Mouse (Mus musculus) kidney, adult 8-10 months (tissue): Measurements from ENCODE around the gene Erbb4.
"Not testable (repeated sequence)": the region's sequence is repeated elsewhere in the genome, so short reads cannot be mapped to it uniquely, and the experiment has no call there.

Experiments used
- DNase-seq, 2 experiments: peaks; one replicate each; pipeline ENCODE4 v3.0.0; 2022

Gene Erbb4

GRCm38 (mm10) chr1:68839352-68839751 lies 268.5 kb downstream of the Erbb4 start:
- no peak for DNase-seq

GRCm38 (mm10) chr1:68834686-68835085 lies 273.2 kb downstream of the Erbb4 start:
- DNase-seq = no peak

- DNase-seq = no peak
Measured at GRCm38 (mm10) chr1:68832101-68832500, 275.8 kb downstream of the Erbb4 start.

GRCm38 (mm10) chr1:68831575-68831974 lies 276.3 kb downstream of the Erbb4 start:
- DNase-seq = no peak

DNA sequence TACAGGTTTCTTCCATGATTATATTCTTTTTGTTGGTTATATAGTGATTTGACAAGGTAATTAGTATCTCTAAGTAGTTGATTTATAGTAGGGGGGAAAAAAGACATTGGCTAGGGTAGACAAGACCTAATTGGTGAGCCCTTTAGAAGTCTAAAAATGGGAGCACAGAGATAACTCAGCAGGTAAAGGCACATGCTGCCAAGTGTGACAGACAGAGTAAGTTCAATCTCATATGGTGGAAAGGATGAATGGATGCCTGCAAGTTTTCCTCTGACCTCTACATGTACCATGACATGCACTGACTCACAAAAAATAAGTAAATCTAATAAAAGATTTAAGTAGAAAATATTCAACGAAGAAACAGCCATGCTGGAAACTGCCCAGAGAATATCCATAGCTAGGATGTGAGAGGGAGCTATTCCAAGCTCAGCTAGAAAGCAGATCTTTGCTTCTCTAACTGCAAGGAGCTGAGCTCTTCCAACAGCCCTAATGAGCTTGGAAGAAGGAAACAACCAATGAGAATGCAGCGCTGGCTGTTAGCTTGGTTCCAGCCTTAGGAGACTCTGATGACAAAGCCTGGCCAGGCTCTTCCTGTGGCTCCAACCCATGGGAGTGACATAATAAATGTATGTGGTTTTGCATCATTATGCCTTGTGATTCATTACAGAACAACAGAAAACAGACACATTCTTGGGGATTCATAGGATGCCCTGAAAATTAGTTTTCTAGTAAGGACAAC lies 277.2 kb downstream of the Erbb4 start:
- no peak for DNase-seq

GRCm38 (mm10) chr1:68823116-68823644 lies 284.7 kb downstream of the Erbb4 start:
- peak; percentile 20 to 35 for DNase-seq

DNA sequence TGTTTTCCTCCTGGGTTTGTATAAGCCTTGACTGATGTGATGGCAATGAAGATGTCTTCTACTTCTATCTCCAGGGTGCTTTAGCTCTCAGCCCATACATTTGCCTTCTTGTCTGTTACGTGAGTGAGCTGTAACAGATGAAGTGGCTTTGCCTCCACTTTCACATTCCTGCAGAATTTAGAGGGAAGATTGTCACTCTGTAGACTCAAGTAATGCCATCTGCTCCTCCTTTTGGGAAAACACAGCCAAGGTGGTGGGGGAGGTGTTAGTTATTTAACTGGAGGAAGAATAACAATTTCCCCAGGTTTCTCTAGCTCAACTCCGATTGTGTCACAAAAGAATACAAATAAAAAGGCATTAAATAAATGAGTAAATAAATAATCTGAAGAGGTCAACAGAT lies 301.1 kb downstream of the Erbb4 start:
- no peak for DNase-seq

DNA sequence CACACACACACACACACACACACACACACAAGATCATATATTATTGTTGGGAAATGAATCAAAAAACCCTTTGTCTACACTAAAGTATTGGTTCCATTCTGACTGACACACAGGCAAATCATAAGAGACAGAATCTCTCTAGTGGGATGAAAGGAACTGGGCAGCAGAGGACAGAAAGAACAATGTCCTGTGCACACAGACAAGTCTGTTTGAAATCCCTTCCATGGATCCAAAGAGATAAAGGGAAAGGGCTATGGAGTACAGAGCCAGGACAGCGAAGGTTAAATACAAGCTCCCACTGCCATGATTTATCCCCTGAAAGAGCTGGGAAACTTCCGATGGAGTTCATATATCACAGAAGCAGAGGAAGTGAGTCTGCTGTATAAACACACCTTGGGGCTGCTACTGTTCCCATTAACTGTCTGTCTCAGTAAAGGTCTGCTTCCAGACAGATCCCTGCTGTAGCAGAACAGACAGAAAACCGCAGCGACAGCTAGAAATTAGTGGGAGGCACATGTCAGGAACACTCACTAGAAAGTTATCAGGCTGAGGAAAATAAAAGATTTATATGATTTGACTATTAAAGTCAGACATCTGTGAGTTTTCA lies 320.3 kb downstream of the Erbb4 start:
- no peak for DNase-seq

GRCm38 (mm10) chr1:68780653-68781052 lies 327.2 kb downstream of the Erbb4 start:
- DNase-seq = peak in 1 of 2 experiments; percentile 4

- peak in 1 of 2 experiments; percentile 1 for DNase-seq
Measured at GRCm38 (mm10) chr1:68780032-68780431, 327.8 kb downstream of the Erbb4 start.

GRCm38 (mm10) chr1:68766095-68766494 lies 341.8 kb downstream of the Erbb4 start:
- DNase-seq = not testable (repeated sequence)

GRCm38 (mm10) chr1:68762456-68762855 lies 345.4 kb downstream of the Erbb4 start:
- DNase-seq = no peak

- no peak for DNase-seq
Measured at GRCm38 (mm10) chr1:68748976-68749375, 358.9 kb downstream of the Erbb4 start.

- no peak for DNase-seq
Measured at GRCm38 (mm10) chr1:68681478-68681877, 426.4 kb downstream of the Erbb4 start.

- DNase-seq = no peak
Measured at GRCm38 (mm10) chr1:68674667-68675066, 433.2 kb downstream of the Erbb4 start.

DNA sequence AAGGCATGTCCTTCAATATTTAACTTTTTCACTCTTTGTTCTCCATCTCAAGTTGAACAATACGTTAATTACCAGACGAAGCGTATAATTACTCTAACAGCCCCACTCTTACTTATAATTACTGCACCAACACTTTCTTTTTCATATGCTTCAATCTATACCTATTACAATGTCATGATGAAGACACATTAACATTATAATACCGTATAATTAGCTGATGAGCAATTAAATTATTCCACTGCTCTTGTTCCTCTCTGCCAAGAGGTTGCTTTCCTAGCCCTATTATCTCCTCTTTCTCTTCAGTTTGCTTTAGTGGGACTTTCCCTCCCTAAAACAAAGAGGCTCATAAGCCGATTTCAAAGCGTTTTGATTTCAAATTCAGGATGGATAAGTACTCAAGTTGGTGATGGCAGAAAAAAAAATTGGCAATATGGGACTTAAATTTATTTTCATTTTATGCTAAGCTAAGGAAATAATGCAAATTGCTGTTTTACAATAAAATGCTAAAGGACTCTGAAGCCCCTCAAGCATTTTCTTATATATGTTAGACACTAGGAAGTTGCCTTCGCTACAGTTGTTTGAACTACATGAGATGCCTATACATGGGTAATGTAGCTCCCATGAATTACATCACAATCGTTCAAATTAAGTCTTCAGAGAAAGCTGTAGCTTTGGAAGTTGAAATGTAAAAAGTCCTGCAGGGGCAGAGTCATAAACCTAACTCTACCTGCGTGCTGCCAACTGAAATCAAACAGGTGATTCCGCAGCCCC lies 440.8 kb downstream of the Erbb4 start:
- no peak for DNase-seq

DNA sequence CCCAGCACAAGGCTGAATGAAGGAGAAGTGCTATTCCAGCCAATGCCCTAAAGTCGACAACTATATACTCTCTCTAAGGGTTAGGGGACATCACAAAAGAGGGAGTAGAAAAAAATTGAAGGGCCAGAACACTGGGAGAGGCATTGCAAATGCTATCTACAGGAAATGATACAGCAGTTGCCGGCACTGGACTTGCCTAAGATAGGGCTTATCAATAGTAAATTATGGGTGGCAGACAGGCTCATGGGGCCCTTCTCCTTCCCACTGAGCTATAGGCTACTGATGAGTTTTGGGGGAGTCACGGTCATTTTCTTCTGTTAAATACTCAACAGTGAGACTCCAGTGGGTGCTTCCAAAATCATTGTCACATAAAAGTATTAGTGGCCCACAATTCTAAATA lies 517.4 kb downstream of the Erbb4 start:
- no peak for DNase-seq

GRCm38 (mm10) chr1:68573851-68574540 lies 533.9 kb downstream of the Erbb4 start:
- no peak for DNase-seq

DNA sequence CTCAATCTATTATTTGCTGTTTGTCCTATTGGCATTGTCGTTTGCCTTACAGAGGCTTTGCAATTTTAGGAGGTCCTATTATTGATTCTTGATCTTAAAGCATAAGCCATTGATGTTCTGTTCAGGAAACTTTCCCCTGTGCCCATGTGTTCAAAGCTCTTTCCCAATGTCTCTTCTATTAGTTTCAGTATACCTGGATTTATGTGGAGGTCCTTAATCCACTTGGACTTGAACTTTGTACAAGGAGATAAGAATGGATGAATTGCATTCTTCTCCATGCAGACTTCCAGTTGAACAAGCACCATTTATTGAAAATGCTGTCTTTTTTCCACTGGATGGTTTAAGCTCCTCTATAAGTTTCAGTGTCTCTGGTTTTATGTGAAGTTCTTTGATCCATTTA lies 536.9 kb downstream of the Erbb4 start:
- DNase-seq = no peak

DNA sequence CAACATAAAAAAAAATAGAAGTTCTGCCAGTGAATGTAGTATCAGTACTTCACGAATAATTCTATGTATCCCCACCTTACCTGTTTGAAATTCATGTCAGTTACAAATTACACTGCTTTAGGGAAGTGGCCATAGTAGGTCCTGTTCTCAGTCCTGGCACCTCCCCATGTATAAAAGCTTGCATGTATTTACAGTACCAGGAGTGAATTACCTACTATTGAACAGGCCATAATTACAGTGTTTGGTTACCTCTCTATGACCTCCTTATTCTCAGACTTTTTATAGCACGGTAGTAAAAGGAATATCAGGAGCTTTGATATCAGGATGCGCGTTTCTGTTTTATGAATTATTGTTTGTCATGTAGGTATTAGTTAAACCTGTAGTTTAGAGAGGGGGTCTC lies 564.9 kb downstream of the Erbb4 start:
- no peak for DNase-seq

DNA sequence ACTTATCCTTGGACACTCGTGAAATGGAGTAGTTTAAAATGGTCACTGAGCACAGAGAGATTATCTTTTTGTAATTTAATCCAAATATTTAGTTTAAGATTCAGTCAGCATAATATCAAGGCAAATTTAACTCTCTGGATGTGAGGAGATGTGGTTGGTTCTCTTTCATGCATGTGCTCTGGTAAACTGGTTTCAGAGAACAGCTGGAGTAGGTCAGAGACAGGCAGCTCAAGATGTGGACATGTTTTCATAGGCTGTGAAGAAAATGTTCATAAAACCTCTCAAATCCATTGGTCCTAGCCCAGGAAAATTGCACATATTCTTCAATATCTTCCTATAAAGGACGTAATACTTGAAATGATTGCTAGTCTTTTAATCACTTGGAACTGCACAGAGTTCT lies 590.0 kb downstream of the Erbb4 start:
- no peak for DNase-seq

DNA sequence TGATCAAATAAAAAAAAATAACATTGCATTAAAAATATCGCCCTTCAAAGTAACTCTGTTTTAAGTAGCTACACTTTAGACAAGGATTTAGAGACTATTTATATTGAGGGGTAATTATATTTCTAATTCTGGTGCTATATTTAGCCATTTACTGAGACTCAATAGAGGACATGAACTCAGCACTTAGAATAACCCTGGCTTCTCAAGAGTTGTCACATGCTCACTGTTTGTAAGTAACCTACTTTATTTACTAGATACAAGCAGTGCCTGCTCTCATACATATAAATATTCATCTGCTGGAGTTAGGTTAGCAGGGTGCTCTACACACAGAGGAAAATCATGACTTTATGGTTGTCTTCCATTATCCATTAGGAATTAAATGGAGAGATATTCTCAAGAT lies 604.0 kb downstream of the Erbb4 start:
- no peak for DNase-seq

DNA sequence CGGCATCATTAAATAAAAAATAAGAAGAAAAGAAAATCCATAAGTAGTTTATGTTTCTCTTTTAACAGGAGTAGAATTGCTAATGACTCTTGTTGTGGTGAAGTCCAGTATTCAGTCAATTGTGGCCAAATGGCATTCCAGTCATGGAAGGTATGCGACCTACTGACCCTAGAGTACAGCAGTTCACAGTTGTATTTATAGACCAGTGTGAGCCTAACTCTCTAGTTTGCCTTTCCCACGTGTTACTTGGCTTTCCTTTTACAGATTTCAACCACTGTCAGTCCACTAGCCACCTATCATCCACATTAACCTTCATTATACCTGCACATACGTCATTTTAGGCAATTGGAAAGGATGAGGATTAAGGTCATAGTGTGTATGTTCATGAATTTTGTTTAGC lies 606.3 kb downstream of the Erbb4 start:
- DNase-seq = peak; percentile 44 to 79
